Mouse (Mus musculus): ENCODE data around the gene Ptov1. TPM values are rescaled to one million over a fixed set of nuclear protein-coding genes. Genes with fewer than 3 reads are reported as not detected.

The Ptov1 gene
- polyA plus RNA-seq, 2 experiments, result 471 to 751 TPM

DNA sequence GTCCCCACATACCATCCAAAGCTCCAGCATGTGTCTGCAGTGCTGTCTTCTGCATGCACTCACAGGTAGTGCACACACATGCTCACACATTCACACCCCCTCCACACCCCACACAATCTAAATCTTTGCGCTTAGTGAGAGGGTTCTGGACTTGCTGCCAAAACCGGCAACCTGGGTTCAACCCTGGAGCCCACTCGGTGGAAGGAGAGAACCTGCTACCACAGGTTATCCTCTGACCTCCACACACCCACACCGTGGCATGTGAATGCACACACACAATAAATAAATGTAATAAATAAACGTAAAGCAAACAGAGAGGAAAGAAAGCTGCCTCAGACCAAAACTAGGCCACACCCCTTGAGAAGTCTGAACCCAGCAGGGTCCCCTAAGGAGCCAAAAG lies 21.8 kb downstream of the Ptov1 start:
- DNase-seq (ENCODE audit: low spot score), result no peak
- TF ChIP-seq POLR2A (IDR thresholded peaks at IDR 0.05; ENCODE audit: borderline replicate concordance, extremely low read depth, insufficient read depth, insufficient read length), result no peak
- Histone ChIP-seq H3K9me3 (ENCODE audit: control insufficient read depth, low read length) (no peaks in the 10 kb centered on the region), H3K4me3 (replicated peaks; ENCODE audit: low read length) (peak overlapping the region; percentile 87), H3K27me3 (ENCODE audit: control insufficient read depth, insufficient read depth, low read length) (no peaks in the 10 kb centered on the region), H3K4me1 (ENCODE audit: control insufficient read depth, insufficient read depth, low read length) (peaks cover 12% of the 10 kb centered on the region), H3K4me2 (replicated peaks; ENCODE audit: low read depth, low read length, severe bottlenecking) (peak overlapping the region; percentile 82), H3K9ac (ENCODE audit: low read depth, low read length, severe bottlenecking) (peak overlapping the region; percentile 41), H3K36me3 (ENCODE audit: control insufficient read depth, insufficient read depth, low read length) (peaks cover 54% of the 10 kb centered on the region), H3K27ac (replicated peaks; ENCODE audit: low read depth, low read length) (no peak overlapping the region)
- WGBS, result 82% methylated on average over 5 of the region's 5 CpGs
- ATAC-seq (ENCODE audit: low FRiP score, low read depth), result no peak

DNA sequence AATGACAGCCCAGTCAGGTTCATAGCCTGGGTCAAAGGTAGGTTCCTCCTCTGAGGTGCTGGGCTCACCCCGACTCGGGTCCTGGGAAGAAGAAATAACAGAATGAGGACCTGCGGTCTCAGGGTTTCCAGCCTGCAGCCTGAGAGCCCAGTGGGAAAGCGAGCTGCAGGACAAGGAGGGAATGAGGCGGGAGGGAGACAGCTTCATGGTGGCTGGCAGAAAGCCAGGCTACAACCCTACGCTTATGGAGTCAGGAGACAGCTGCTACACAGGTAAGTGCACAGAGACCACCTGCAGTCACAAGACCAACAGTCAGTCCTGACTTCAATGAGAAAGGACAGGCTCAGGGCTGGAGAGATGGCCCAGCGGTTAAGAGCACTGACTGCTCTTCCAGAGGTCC lies 22.8 kb downstream of the Ptov1 start:
- Histone ChIP-seq H3K27me3 (ENCODE audit: control insufficient read depth, insufficient read depth, low read length) (no peaks in the 10 kb centered on the region), H3K36me3 (ENCODE audit: control insufficient read depth, insufficient read depth, low read length) (peaks cover 58% of the 10 kb centered on the region), H3K4me3 (replicated peaks; ENCODE audit: low read length) (no peak overlapping the region), H3K4me1 (ENCODE audit: control insufficient read depth, insufficient read depth, low read length) (peaks cover 12% of the 10 kb centered on the region), H3K9me3 (ENCODE audit: control insufficient read depth, low read length) (no peaks in the 10 kb centered on the region), H3K4me2 (replicated peaks; ENCODE audit: low read depth, low read length, severe bottlenecking) (no peak overlapping the region), H3K9ac (ENCODE audit: low read depth, low read length, severe bottlenecking) (no peak overlapping the region), H3K27ac (replicated peaks; ENCODE audit: low read depth, low read length) (no peak overlapping the region)
- WGBS, result 93% methylated on average over 7 of the region's 7 CpGs
- TF ChIP-seq POLR2A (IDR thresholded peaks at IDR 0.05; ENCODE audit: borderline replicate concordance, extremely low read depth, insufficient read depth, insufficient read length), result no peak
- ATAC-seq (ENCODE audit: low FRiP score, low read depth) (no peak), DNase-seq (ENCODE audit: low spot score) (no peak)

DNA sequence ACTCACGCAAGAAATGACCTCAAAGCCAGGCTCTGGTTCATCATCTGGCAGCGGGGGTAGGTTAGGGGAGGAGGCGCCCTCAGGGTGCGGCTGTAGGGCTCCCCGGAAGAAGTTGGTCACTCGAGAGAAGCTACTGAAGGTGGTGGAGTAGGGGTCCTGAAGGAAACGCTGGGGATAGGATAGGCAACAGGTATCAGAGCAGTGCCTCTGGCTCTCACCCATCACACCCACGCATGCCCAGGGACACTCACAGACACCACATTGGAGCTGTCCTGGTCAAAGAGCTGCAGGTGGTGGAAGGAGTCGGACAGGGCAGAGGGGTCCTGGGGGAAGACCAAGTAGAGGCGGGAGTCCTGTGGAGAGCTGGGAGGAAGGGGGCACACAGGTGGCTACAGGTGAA lies 24.6 kb downstream of the Ptov1 start:
- no peak overlapping the region for H3K4me2 ChIP-seq (replicated peaks; ENCODE audit: low read depth, low read length, severe bottlenecking)
- ATAC-seq (ENCODE audit: low FRiP score, low read depth), result no peak
- peaks cover 13% of the 10 kb centered on the region; the same call in 1 of the 2 replicates for H3K27me3 ChIP-seq (ENCODE audit: control insufficient read depth, insufficient read depth, low read length)
- WGBS, result 88% methylated on average over 10 of the region's 10 CpGs
- H3K9me3 ChIP-seq (ENCODE audit: control insufficient read depth, low read length), result no peaks in the 10 kb centered on the region
- TF ChIP-seq POLR2A (IDR thresholded peaks at IDR 0.05; ENCODE audit: borderline replicate concordance, extremely low read depth, insufficient read depth, insufficient read length), result no peak
- H3K4me1 ChIP-seq (ENCODE audit: control insufficient read depth, insufficient read depth, low read length), result peaks cover 9% of the 10 kb centered on the region
- peaks cover 69% of the 10 kb centered on the region for H3K36me3 ChIP-seq (ENCODE audit: control insufficient read depth, insufficient read depth, low read length)
- DNase-seq (ENCODE audit: low spot score), result no peak
- no peak overlapping the region for H3K4me3 ChIP-seq (replicated peaks; ENCODE audit: low read length)
- no peak overlapping the region for H3K27ac ChIP-seq (replicated peaks; ENCODE audit: low read depth, low read length)
- H3K9ac ChIP-seq (ENCODE audit: low read depth, low read length, severe bottlenecking), result no peak overlapping the region

DNA sequence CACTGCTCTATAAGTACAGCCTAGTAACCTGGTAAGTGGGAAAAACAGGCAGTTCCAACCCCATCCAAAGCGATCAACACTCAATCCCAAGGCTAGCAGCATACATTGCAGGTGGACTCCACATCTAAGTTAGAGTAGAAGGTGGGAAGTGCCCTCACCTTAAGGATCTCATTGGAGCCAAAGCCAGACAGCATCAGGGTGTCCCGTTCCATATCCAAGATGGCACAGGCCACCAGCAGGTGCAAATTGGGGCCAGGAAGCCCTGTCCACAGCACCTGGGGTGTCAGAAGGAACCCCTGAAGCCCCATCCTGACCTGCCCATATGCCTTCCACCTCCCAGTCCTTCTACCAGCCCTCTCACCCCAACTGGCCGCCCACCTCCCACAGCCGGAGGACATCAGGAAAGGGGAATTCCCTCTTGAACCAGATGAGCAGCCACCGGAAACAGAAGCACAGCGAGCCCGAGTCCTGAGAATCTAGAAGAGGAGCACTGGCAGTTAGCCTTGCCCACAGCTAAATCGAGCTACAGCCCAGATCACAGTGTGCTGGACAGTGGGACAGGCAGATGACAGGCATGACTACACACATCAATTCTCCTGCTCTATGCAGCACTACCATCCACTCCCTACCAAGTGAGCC lies 27.6 kb downstream of the Ptov1 start:
- no peak for DNase-seq (ENCODE audit: low spot score)
- H3K4me3 ChIP-seq (replicated peaks; ENCODE audit: low read length), result no peak overlapping the region
- no peak for ATAC-seq (ENCODE audit: low FRiP score, low read depth)
- no peaks in the 10 kb centered on the region for H3K9me3 ChIP-seq (ENCODE audit: control insufficient read depth, low read length)
- peaks cover 27% of the 10 kb centered on the region; the same call in 1 of the 2 replicates for H3K27me3 ChIP-seq (ENCODE audit: control insufficient read depth, insufficient read depth, low read length)
- no peak overlapping the region for H3K9ac ChIP-seq (ENCODE audit: low read depth, low read length, severe bottlenecking)
- H3K36me3 ChIP-seq (ENCODE audit: control insufficient read depth, insufficient read depth, low read length), result peaks cover 70% of the 10 kb centered on the region
- H3K27ac ChIP-seq (replicated peaks; ENCODE audit: low read depth, low read length), result no peak overlapping the region
- H3K4me2 ChIP-seq (replicated peaks; ENCODE audit: low read depth, low read length, severe bottlenecking), result no peak overlapping the region
- no peak for TF ChIP-seq POLR2A (IDR thresholded peaks at IDR 0.05; ENCODE audit: borderline replicate concordance, extremely low read depth, insufficient read depth, insufficient read length)
- H3K4me1 ChIP-seq (ENCODE audit: control insufficient read depth, insufficient read depth, low read length), result peaks cover 7% of the 10 kb centered on the region; the same call in 1 of the 2 replicates
- WGBS, result 97% methylated on average over 8 of the region's 8 CpGs

DNA sequence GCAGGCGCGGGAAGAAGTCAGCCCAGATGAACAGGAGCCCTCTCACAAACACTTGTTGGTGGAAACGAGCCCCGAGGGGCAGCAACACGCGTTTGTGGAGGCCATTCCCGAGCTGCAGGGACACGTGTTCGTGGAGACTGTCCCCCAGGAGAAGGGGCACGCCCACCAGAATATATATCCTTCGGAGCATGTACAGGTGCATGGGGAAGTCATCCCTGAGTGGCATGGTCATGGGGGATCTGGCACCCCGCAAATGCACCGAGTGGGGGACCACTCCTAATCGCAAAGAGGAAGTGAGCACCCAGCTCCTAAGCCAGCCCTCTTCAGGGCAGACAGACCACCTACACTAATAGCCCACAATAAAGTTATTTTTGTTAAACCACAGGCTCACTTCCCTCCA lies 29.2 kb downstream of the Ptov1 start:
- 40% methylated on average over 14 of the region's 14 CpGs for whole genome bisulfite sequencing
- Histone ChIP-seq H3K4me1 (ENCODE audit: control insufficient read depth, insufficient read depth, low read length) (peaks cover 7% of the 10 kb centered on the region; the same call in 1 of the 2 replicates), H3K27me3 (ENCODE audit: control insufficient read depth, insufficient read depth, low read length) (peaks cover 27% of the 10 kb centered on the region; the same call in 1 of the 2 replicates), H3K4me2 (replicated peaks; ENCODE audit: low read depth, low read length, severe bottlenecking) (peak overlapping the region; percentile 47; the same call in 1 of the 2 replicates), H3K36me3 (ENCODE audit: control insufficient read depth, insufficient read depth, low read length) (peaks cover 56% of the 10 kb centered on the region), H3K27ac (replicated peaks; ENCODE audit: low read depth, low read length) (no peak overlapping the region), H3K9ac (ENCODE audit: low read depth, low read length, severe bottlenecking) (no peak overlapping the region), H3K4me3 (replicated peaks; ENCODE audit: low read length) (peak overlapping the region; percentile 31; the same call in 1 of the 2 replicates), H3K9me3 (ENCODE audit: control insufficient read depth, low read length) (no peaks in the 10 kb centered on the region)
- DNase-seq (ENCODE audit: low spot score) (no peak), ATAC-seq (ENCODE audit: low FRiP score, low read depth) (no peak)
- TF ChIP-seq POLR2A (IDR thresholded peaks at IDR 0.05; ENCODE audit: borderline replicate concordance, extremely low read depth, insufficient read depth, insufficient read length), result no peak
